ENCODE assay signal across 9 mouse cellular contexts in the genomic region with DNA sequence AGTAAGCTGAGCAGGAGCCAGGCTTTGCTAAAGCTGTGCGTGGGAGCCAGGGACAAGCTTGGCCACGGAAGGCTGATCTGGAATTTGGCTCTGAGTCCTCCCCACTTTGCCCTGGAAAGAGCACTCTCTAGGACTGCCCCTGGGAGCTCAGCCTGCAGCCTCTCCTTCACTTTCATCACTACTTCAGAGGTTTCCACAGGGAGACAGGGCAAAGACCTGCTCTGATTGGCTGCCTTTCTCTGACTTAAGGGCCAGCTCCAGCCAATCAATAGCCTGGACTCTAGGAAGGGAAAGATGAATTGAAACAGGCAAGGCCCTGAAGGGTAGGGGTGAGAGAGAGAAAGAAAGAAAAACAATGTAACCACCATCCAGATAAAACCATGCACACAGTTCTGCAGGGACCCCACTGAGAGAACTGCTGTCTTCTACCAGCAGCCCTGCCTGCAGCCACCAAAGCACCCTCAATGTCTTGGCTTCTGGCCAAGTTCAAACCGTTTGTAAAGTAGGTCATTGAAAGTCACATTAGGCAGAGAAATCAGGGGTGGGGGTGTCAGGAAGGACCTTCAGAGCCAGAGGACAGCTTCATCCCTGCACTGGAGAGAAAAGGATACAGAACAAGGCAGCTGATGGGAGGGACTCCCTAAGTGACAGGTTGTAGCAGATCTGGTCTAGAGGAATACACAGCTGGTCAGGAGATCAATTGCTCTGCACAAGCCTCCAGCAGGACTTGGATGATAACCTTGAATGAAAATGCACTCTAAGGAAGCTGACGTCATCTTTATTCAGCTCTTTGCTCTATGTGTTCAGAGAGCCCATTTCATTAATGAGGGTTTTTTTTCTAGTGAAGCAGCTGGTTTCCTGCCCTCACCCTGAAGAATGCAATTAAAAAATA. TPM values are rescaled to one million over a fixed set of nuclear protein-coding genes. Genes with fewer than 3 reads are reported as not detected.
DNase-seq lines count a peak whose midpoint lies in the region; ATAC-seq and TF ChIP-seq lines count a peak whose summit lies in the region.
"Had no signal": no experiment of that assay in that cellular context is flagged by ENCODE, and none has a peak within 500 bp of the region (broad histone marks: within the 10 kb centered on the region; RNA-seq: fewer than 3 reads in every experiment).

No protein-coding gene starts in this region.

- 24% methylated on average over 4 of the region's 4 CpGs for WGBS in embryonic facial prominence, embryonic 10.5 days
- whole genome bisulfite sequencing in intestine, postnatal 0 days = 19% methylated on average over 4 of the region's 4 CpGs
- 7% methylated on average over 4 of the region's 4 CpGs for WGBS in lung, embryonic 14.5 days

- H3K9ac ChIP-seq in intestine, postnatal 0 days (ENCODE audit: low read depth, low read length) = no peak overlapping the region
- H3K9ac ChIP-seq in lung, embryonic 14.5 days = 0 out of 2 replicates have a peak overlapping the region, but pooled peaks have one; percentile 20

- peak overlapping the region; percentile 35; the same call in 1 of the 2 replicates for H3K4me3 ChIP-seq in embryonic facial prominence, embryonic 10.5 days
- H3K4me3 ChIP-seq in intestine, postnatal 0 days (ENCODE audit: low read depth, low read length) = no peak overlapping the region
- H3K4me3 ChIP-seq in lung, embryonic 14.5 days (ENCODE audit: low read depth, low read length) = no peak overlapping the region

- DNase-seq in right cerebral cortex, adult 18-20 months = peak; percentile 72
- no peak for DNase-seq in right cerebral cortex, postnatal 14 days
- DNase-seq in embryonic facial prominence, embryonic 10.5 days (ENCODE audit: low spot score) = peak; percentile 66
- peak; percentile 56 to 69 for DNase-seq in heart, adult 18-20 months
- DNase-seq in lung, embryonic 14.5 days = peak; percentile 75
- peak; percentile 42 for DNase-seq in ovary, postnatal 36 days (ENCODE audit: low spot score)
- no peak for DNase-seq in spleen, postnatal 14 days (ENCODE audit: low spot score in 2 of 2)

- H3K9me3 ChIP-seq in embryonic facial prominence, embryonic 10.5 days = no peaks in the 10 kb centered on the region
- H3K9me3 ChIP-seq in intestine, postnatal 0 days (ENCODE audit: control insufficient read depth) = no peaks in the 10 kb centered on the region
- no peaks in the 10 kb centered on the region for H3K9me3 ChIP-seq in lung, embryonic 14.5 days (ENCODE audit: low read depth, low read length)
- H3K9me3 ChIP-seq: G1E had no signal

- H3K4me1 ChIP-seq in embryonic facial prominence, embryonic 10.5 days = peaks cover 29% of the 10 kb centered on the region
- no peaks in the 10 kb centered on the region for H3K4me1 ChIP-seq in intestine, postnatal 0 days (replicated peaks; ENCODE audit: control insufficient read depth, insufficient read depth, low read length)
- H3K4me1 ChIP-seq in lung, embryonic 14.5 days (ENCODE audit: insufficient read depth) = 0 out of 2 replicates have a peak, but pooled peaks cover 12% of the 10 kb centered on the region

- no peaks in the 10 kb centered on the region for H3K36me3 ChIP-seq in embryonic facial prominence, embryonic 10.5 days (replicated peaks)
- H3K36me3 ChIP-seq in intestine, postnatal 0 days (ENCODE audit: control insufficient read depth, insufficient read depth) = no peaks in the 10 kb centered on the region
- no peaks in the 10 kb centered on the region for H3K36me3 ChIP-seq in lung, embryonic 14.5 days (ENCODE audit: insufficient read depth)
- H3K36me3 ChIP-seq: G1E had no signal

- TF ChIP-seq CTCF in intestine, postnatal 0 days (IDR thresholded peaks at IDR 0.05; ENCODE audit: low read depth) = no peak
- TF ChIP-seq CTCF in lung, embryonic 14.5 days (IDR thresholded peaks at IDR 0.05; ENCODE audit: low read depth) = no peak

- ATAC-seq in intestine, postnatal 0 days = no peak
- ATAC-seq in lung, embryonic 14.5 days (ENCODE audit: insufficient read depth) = peak; percentile 96

- H3K27ac ChIP-seq in embryonic facial prominence, embryonic 10.5 days (replicated peaks) = peak overlapping the region; percentile 81
- H3K27ac ChIP-seq in intestine, postnatal 0 days (ENCODE audit: low read depth, low read length) = no peak overlapping the region
- H3K27ac ChIP-seq in lung, embryonic 14.5 days (ENCODE audit: low read depth) = peak overlapping the region; percentile 42; the same call in 1 of the 2 replicates

- peaks cover 29% of the 10 kb centered on the region for H3K27me3 ChIP-seq in embryonic facial prominence, embryonic 10.5 days (replicated peaks; ENCODE audit: low read depth, poor library complexity, severe bottlenecking)
- peaks cover 10% of the 10 kb centered on the region for H3K27me3 ChIP-seq in intestine, postnatal 0 days (replicated peaks; ENCODE audit: control insufficient read depth, insufficient read depth, low read length)
- H3K27me3 ChIP-seq in lung, embryonic 14.5 days (ENCODE audit: insufficient read depth, low read length) = no peaks in the 10 kb centered on the region

- H3K4me2 ChIP-seq in intestine, postnatal 0 days (replicated peaks; ENCODE audit: low read depth) = 0 out of 2 replicates have a peak overlapping the region, but pooled peaks have one; percentile 13
- H3K4me2 ChIP-seq in lung, embryonic 14.5 days = peak overlapping the region; percentile 37; the same call in 1 of the 2 replicates

RNA-seq across cellular contexts. Expression of a gene that starts 41.6 kb away (rescaled TPM):
- 1.1 and 1.2 TPM in 2 replicates for polyA plus RNA-seq in embryonic facial prominence, embryonic 10.5 days (2016; fragmentation: Nextera tagmentation; extraction: Ambion mirVana)
- 10 to 100 TPM; 28.5 to 34.3 TPM for total RNA-seq in heart, adult 18-20 months (2021)
- polyA plus RNA-seq in intestine, postnatal 0 days (2015; fragmentation: Nextera tagmentation; extraction: Ambion mirVana) = 6.1 and 9.4 TPM in 2 replicates
- 3.9 and 6.4 TPM in 2 replicates for polyA plus RNA-seq in lung, embryonic 14.5 days (2014; fragmentation: Nextera tagmentation; extraction: Ambion mirVana)

Comparison
In these comparisons a context has a peak if more than half of its experiments do, and no peak if none do; other contexts are left out.
1. DNase-seq: peak in right cerebral cortex, adult 18-20 months (single experiment), embryonic facial prominence, embryonic 10.5 days (single experiment), heart, adult 18-20 months (2 of 2), lung, embryonic 14.5 days (single experiment) and ovary, postnatal 36 days (single experiment); none in right cerebral cortex, postnatal 14 days (single experiment) and spleen, postnatal 14 days (0 of 2).